Mouse (Mus musculus) forebrain, embryonic 12.5 days (tissue): Measurements from ENCODE around the gene Psapl1. TPM values are rescaled to one million over a fixed set of nuclear protein-coding genes. Genes with fewer than 3 reads are reported as not detected.

Experiments
- ATAC-seq: fragments of 200-750 bp; cut with Nextera tagmentation; 2 replicates; pipeline ENCODE4 v1.8.0; 2017; ENCODE audit warnings: moderate TSS enrichment; ENCODE audit not compliant: low FRiP score
- H3K27ac ChIP-seq: fragments of 300-500 bp; sonication (generic); 2 replicates; pipeline ENCODE4 v1.5.1; 2016; ENCODE audit warnings: mild to moderate bottlenecking
- H3K27me3 ChIP-seq: fragments of 300-500 bp; sonication (generic); 2 replicates; pipeline ENCODE4 v1.6.1; 2016; ENCODE audit warnings: mild to moderate bottlenecking
- H3K36me3 ChIP-seq: fragments of 300-500 bp; sonication (generic); replicated peaks from 2 replicates; pipeline ENCODE4 v1.6.1; 2016; ENCODE audit warnings: mild to moderate bottlenecking
- H3K4me1 ChIP-seq: fragments of 300-500 bp; sonication (generic); 2 replicates; pipeline ENCODE4 v1.6.1; 2016
- H3K4me2 ChIP-seq: fragments of 300-500 bp; sonication (generic); 2 replicates; pipeline ENCODE4 v1.6.1; 2016; ENCODE audit warnings: mild to moderate bottlenecking, moderate library complexity
- H3K4me3 ChIP-seq: fragments of 300-500 bp; sonication (generic); replicated peaks from 2 replicates; pipeline ENCODE4 v1.5.1; 2016; ENCODE audit warnings: mild to moderate bottlenecking
- H3K9ac ChIP-seq: fragments of 300-500 bp; sonication (generic); 2 replicates; pipeline ENCODE4 v1.6.1; 2016; ENCODE audit warnings: mild to moderate bottlenecking
- H3K9me3 ChIP-seq: fragments of 300-500 bp; sonication (generic); 2 replicates; pipeline ENCODE4 v1.6.1; 2016
- WGBS: fragments of 180-500 bp; shearing (Covaris S2); methylation state at CpG from one replicate; pipeline ENCODE4 v1.1.7; 2016; 5-methylcytosine and 5-hydroxymethylcytosine counted together
- polyA plus RNA-seq: library from polyadenylated mRNA; unstranded; fragments of >200 nt; fragmentation: Nextera tagmentation; extraction: Ambion mirVana; gene quantifications from 2 replicates; pipeline ENCODE4 v1.2.1, GENCODE M21; 2016

Gene Psapl1
- polyA plus RNA-seq, 1 experiment from 2014 or later, result 0.09 TPM

- H3K36me3 ChIP-seq, result no peaks in the 10 kb centered on the region
- 78% methylated on average over 18 of the region's 18 CpGs for WGBS
- no peak overlapping the region for H3K4me2 ChIP-seq
- ATAC-seq, result no peak
- no peaks in the 10 kb centered on the region for H3K27me3 ChIP-seq
- no peak overlapping the region for H3K27ac ChIP-seq
- H3K4me1 ChIP-seq, result peaks cover 15% of the 10 kb centered on the region
- no peak overlapping the region for H3K4me3 ChIP-seq
- H3K9me3 ChIP-seq, result no peaks in the 10 kb centered on the region
- H3K9ac ChIP-seq, result no peak overlapping the region
These were observed 51.1 kb downstream of the Psapl1 start for GRCm38 (mm10) chr5:36254642-36255516.

Other genes starting within 250 kb of the Psapl1 start
- gene Sorcs2, start 194.1 kb downstream of the Psapl1 start, polyA plus RNA-seq, result 10.4 and 11.0 TPM in 2 replicates